Mouse (Mus musculus) cerebellum, adult 2 months (tissue): ENCODE measurements around the gene Spata31d1d.
A peak's percentile ranks its signal among the peaks of the same experiment; 100 is the strongest.

Experiments
- CTCF ChIP-seq: fragments of 200-500 bp; IDR thresholded peaks from 2 replicates; pipeline ENCODE4 v1.5.1; 2011; ENCODE audit warnings: low read depth, mild to moderate bottlenecking, control low read depth, low read length, moderate library complexity, borderline replicate concordance; ENCODE audit not compliant: insufficient read depth
- POLR2A ChIP-seq: fragments of 200-500 bp; IDR thresholded peaks from 2 replicates; pipeline ENCODE4 v1.6.1; 2011; ENCODE audit warnings: low read length, control low read depth, borderline replicate concordance; ENCODE audit not compliant: insufficient read depth

- TF ChIP-seq CTCF (peak; percentile 97), POLR2A (no peak)
Observed at GRCm38 (mm10) chr13:59728378-59729093, 3.0 kb downstream of the Spata31d1d start.
